Mouse (Mus musculus): ENCODE measurements around the gene Ahnak2.

DNA sequence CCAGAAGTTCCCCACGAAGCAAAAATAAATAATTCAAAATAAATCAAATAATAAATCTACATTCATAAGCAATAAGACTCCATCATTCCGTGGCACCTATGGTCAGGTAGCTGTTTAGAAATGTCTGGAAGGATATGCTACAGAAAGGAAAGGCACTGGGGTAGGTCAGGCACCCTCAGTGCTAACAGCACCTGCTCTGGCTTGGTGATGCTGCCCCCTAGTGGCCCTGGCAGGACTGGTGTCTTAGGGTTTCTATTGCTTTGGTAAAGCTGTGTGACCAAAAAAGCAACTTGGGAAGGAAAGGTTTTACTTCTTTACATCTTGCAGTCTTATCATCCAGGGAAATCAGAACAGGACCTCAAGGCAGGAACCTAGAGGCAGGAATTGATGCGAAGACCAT is 41.3 kb upstream of the Ahnak2 start:
- peak; percentile 99 for TF ChIP-seq CTCF (IDR thresholded peaks at IDR 0.05; ENCODE audit: control insufficient read depth, insufficient read depth, low read length)
- TF ChIP-seq POLR2A (IDR thresholded peaks at IDR 0.05; ENCODE audit: borderline replicate concordance, control insufficient read depth, low read depth, low read length), result no peak
